Mouse (Mus musculus): ENCODE results near the gene Aldh3b1.

DNA sequence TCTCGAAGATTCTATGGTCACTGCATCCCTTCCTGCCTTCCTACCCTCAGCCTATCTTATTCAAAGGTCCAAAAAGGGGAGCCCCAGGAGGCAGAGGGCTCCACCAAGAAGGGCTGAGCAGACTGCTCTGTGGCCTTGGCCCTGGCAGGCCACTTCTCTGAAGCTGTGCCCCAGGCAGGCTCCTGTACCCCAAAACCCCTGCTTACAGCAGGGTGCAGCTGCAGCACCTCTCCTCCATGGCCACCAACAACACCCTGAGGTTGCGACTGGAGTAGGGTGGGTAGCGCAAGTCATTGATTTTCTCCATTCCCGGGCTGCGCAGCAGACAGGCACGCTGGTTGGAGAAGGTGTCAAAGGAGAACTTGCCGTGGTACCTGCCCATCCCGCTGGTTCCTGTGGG, 15.9 kb downstream of the Aldh3b1 start:
- TF ChIP-seq CTCF (IDR thresholded peaks at IDR 0.05; ENCODE audit: borderline replicate concordance, extremely low read depth, insufficient read depth, insufficient read length) (no peak), POLR2A (IDR thresholded peaks at IDR 0.05; ENCODE audit: borderline replicate concordance, extremely low read depth, insufficient read depth, insufficient read length, poor library complexity, severe bottlenecking) (no peak)

All from brain, embryonic 14.5 days (tissue).